Mouse (Mus musculus) MEL (cell line): Measurements from ENCODE around the gene Hyou1. TPM values are rescaled to one million over a fixed set of nuclear protein-coding genes. Genes with fewer than 3 reads are reported as not detected.

Source experiments
- DNase-seq: peaks from one replicate; pipeline ENCODE4 v3.0.0; 2011; ENCODE audit warnings: low read depth, low spot score
- H3K27ac ChIP-seq: 2 replicates; pipeline ENCODE4 v1.5.1; 2012; ENCODE audit warnings: low read depth, mild to moderate bottlenecking, control low read depth, low read length, moderate library complexity; ENCODE audit not compliant: control insufficient read depth
- H3K27me3 ChIP-seq, 2 experiments: fragments of 150-350 bp in 1 of 2; sonication (generic) in 1 of 2; 2 replicates each; pipeline ENCODE4 v1.6.1; 2012; ENCODE audit warnings: low read length in 2 of 2, mild to moderate bottlenecking in 2 of 2, improper control_type of control experiment in 1 of 2, moderate library complexity in 1 of 2; ENCODE audit not compliant: insufficient read depth in 2 of 2, control insufficient read depth in 1 of 2
- H3K36me3 ChIP-seq, 2 experiments: 2 replicates each; pipeline ENCODE4 v1.6.1; 2012 to 2014; ENCODE audit warnings: low read length in 2 of 2, improper control_type of control experiment in 1 of 2, inconsistent platforms in 1 of 2, mild to moderate bottlenecking in 1 of 2; ENCODE audit not compliant: insufficient read depth in 2 of 2, control insufficient read depth in 1 of 2
- H3K4me1 ChIP-seq, 2 experiments: fragments of 150-350 bp in 1 of 2; sonication (generic) in 1 of 2; 2 replicates each; pipeline ENCODE4 v1.6.1; 2012; ENCODE audit warnings: low read length in 2 of 2, improper control_type of control experiment in 1 of 2, mild to moderate bottlenecking in 1 of 2; ENCODE audit not compliant: insufficient read depth in 2 of 2, control insufficient read depth in 1 of 2
- H3K4me3 ChIP-seq, 2 experiments: fragments of 150-350 bp in 1 of 2; sonication (generic) in 1 of 2; 2 replicates each; pipeline ENCODE4 v1.5.1; 2012; ENCODE audit warnings: low read depth in 2 of 2, low read length in 2 of 2, mild to moderate bottlenecking in 2 of 2, moderate library complexity in 2 of 2, control low read depth in 1 of 2, improper control_type of control experiment in 1 of 2; ENCODE audit not compliant: control insufficient read depth in 1 of 2, insufficient read depth in 1 of 2
- H3K79me2 ChIP-seq: 2 replicates; pipeline ENCODE4 v1.6.1; 2012; ENCODE audit warnings: mild to moderate bottlenecking, low read length, moderate library complexity; ENCODE audit not compliant: control insufficient read depth, poor library complexity, insufficient read depth
- H3K9ac ChIP-seq: 2 replicates; pipeline ENCODE4 v1.6.1; 2012; ENCODE audit warnings: low read depth, mild to moderate bottlenecking, control low read depth, low read length, moderate library complexity; ENCODE audit not compliant: control insufficient read depth, poor library complexity, severe bottlenecking
- H3K9me3 ChIP-seq: fragments of 150-350 bp; sonication (generic); replicated peaks from 2 replicates; pipeline ENCODE4 v1.6.1; 2012; ENCODE audit warnings: mild to moderate bottlenecking, low read length, improper control_type of control experiment, moderate library complexity; ENCODE audit not compliant: insufficient read depth
- BHLHE40 ChIP-seq: IDR thresholded peaks from 2 replicates; pipeline ENCODE4 v1.6.1; 2012; ENCODE audit warnings: low read depth, mild to moderate bottlenecking, inconsistent platforms, low read length, improper control_type of control experiment, borderline replicate concordance
- CHD1 ChIP-seq: IDR thresholded peaks from 2 replicates; pipeline ENCODE4 v1.6.1; 2012; ENCODE audit warnings: low read depth, mild to moderate bottlenecking, inconsistent platforms, low read length, improper control_type of control experiment
- CHD2 ChIP-seq: IDR thresholded peaks from 2 replicates; pipeline ENCODE4 v1.6.1; 2011; ENCODE audit warnings: low read length, improper control_type of control experiment
- E2F4 ChIP-seq: IDR thresholded peaks from 2 replicates; pipeline ENCODE4 v1.6.1; 2011; ENCODE audit warnings: low read depth, low read length, improper control_type of control experiment, borderline replicate concordance
- ELF1 ChIP-seq: IDR thresholded peaks from 2 replicates; pipeline ENCODE4 v1.6.1; 2014; ENCODE audit warnings: low read depth, mild to moderate bottlenecking, inconsistent platforms, low read length, improper control_type of control experiment, moderate library complexity
- ETS1 ChIP-seq: IDR thresholded peaks from 2 replicates; pipeline ENCODE4 v1.6.1; 2012; ENCODE audit warnings: low read depth, mild to moderate bottlenecking, inconsistent platforms, low read length, improper control_type of control experiment, moderate library complexity
- GABPA ChIP-seq: IDR thresholded peaks from 2 replicates; pipeline ENCODE4 v1.6.1; 2012; ENCODE audit warnings: low read depth, mild to moderate bottlenecking, inconsistent platforms, low read length, improper control_type of control experiment, moderate library complexity
- GATA1 ChIP-seq: IDR thresholded peaks from 2 replicates; pipeline ENCODE4 v1.6.1; 2011; ENCODE audit warnings: low read depth, low read length, improper control_type of control experiment
- HCFC1 ChIP-seq: IDR thresholded peaks from 2 replicates; pipeline ENCODE4 v1.6.1; 2012; ENCODE audit warnings: low read depth, mild to moderate bottlenecking, inconsistent platforms, low read length, improper control_type of control experiment, moderate library complexity
- JUND ChIP-seq: IDR thresholded peaks from 2 replicates; pipeline ENCODE4 v1.6.1; 2011; ENCODE audit warnings: low read depth, mild to moderate bottlenecking, improper control_type of control experiment, low read length
- KAT2A ChIP-seq: conservative IDR thresholded peaks from 2 replicates; pipeline ENCODE4 v1.6.1; 2012; ENCODE audit warnings: low read depth, low read length, improper control_type of control experiment, inconsistent platforms
- MAFK ChIP-seq: IDR thresholded peaks from 2 replicates; pipeline ENCODE4 v1.6.1; 2011; ENCODE audit warnings: low read depth, mild to moderate bottlenecking, low read length, improper control_type of control experiment, borderline replicate concordance
- MAX ChIP-seq: IDR thresholded peaks from 2 replicates; pipeline ENCODE4 v1.6.1; 2011; ENCODE audit warnings: low read length, improper control_type of control experiment
- MAZ ChIP-seq: IDR thresholded peaks from 2 replicates; pipeline ENCODE4 v1.6.1; 2012; ENCODE audit warnings: low read depth, mild to moderate bottlenecking, inconsistent platforms, low read length, improper control_type of control experiment
- MXI1 ChIP-seq: IDR thresholded peaks from 2 replicates; pipeline ENCODE4 v1.6.1; 2011; ENCODE audit warnings: mild to moderate bottlenecking, low read depth, low read length, improper control_type of control experiment
- MYB ChIP-seq: IDR thresholded peaks from 2 replicates; pipeline ENCODE4 v1.6.1; 2011; ENCODE audit warnings: mild to moderate bottlenecking, low read depth, low read length, improper control_type of control experiment
- MYC ChIP-seq: IDR thresholded peaks from 2 replicates; pipeline ENCODE4 v1.6.1; 2011; ENCODE audit warnings: low read depth, mild to moderate bottlenecking, low read length, improper control_type of control experiment, moderate library complexity
- NELFE ChIP-seq: IDR thresholded peaks from 2 replicates; pipeline ENCODE4 v1.6.1; 2011; ENCODE audit warnings: low read depth, low read length, improper control_type of control experiment
- NRF1 ChIP-seq: IDR thresholded peaks from 2 replicates; pipeline ENCODE4 v1.6.1; 2014; ENCODE audit warnings: low read depth, mild to moderate bottlenecking, inconsistent platforms, low read length, improper control_type of control experiment, moderate library complexity; ENCODE audit not compliant: poor library complexity, insufficient read depth, severe bottlenecking
- POLR2A ChIP-seq, 2 experiments: IDR thresholded peaks; 2 replicates each; pipeline ENCODE4 v1.6.1; 2011 to 2012; ENCODE audit warnings: low read length in 2 of 2, mild to moderate bottlenecking in 2 of 2, control low read depth in 1 of 2, improper control_type of control experiment in 1 of 2, low read depth in 1 of 2, moderate library complexity in 1 of 2; ENCODE audit not compliant: control insufficient read depth in 1 of 2, insufficient read depth in 1 of 2, poor library complexity in 1 of 2
- POLR2AphosphoS2 ChIP-seq: IDR thresholded peaks from 2 replicates; pipeline ENCODE4 v1.6.1; 2011; ENCODE audit warnings: low read length, improper control_type of control experiment
- POLR2AphosphoS5 ChIP-seq: IDR thresholded peaks from 2 replicates; pipeline ENCODE4 v1.6.1; 2012; ENCODE audit warnings: low read depth, borderline replicate concordance, mild to moderate bottlenecking, inconsistent platforms, low read length, moderate library complexity, mixed read lengths
- RAD21 ChIP-seq: IDR thresholded peaks from 2 replicates; pipeline ENCODE4 v1.6.1; 2011; ENCODE audit warnings: mild to moderate bottlenecking, low read depth, low read length, improper control_type of control experiment
- RCOR1 ChIP-seq: IDR thresholded peaks from 2 replicates; pipeline ENCODE4 v1.6.1; 2012; ENCODE audit warnings: low read depth, mild to moderate bottlenecking, inconsistent platforms, low read length, improper control_type of control experiment
- SIN3A ChIP-seq: IDR thresholded peaks from 2 replicates; pipeline ENCODE4 v1.6.1; 2012; ENCODE audit warnings: low read length, improper control_type of control experiment, inconsistent platforms
- SMC3 ChIP-seq: IDR thresholded peaks from 2 replicates; pipeline ENCODE4 v1.6.1; 2011; ENCODE audit warnings: low read depth, low read length, improper control_type of control experiment
- TAL1 ChIP-seq: IDR thresholded peaks from 2 replicates; pipeline ENCODE4 v1.6.1; 2012; ENCODE audit warnings: mild to moderate bottlenecking, inconsistent platforms, low read length, moderate library complexity, mixed read lengths
- TBP ChIP-seq: IDR thresholded peaks from 2 replicates; pipeline ENCODE4 v1.8.0; 2011; ENCODE audit warnings: low read depth, low read length, improper control_type of control experiment
- TCF12 ChIP-seq: IDR thresholded peaks from 2 replicates; pipeline ENCODE4 v1.6.1; 2014; ENCODE audit warnings: low read depth, mild to moderate bottlenecking, inconsistent platforms, low read length, improper control_type of control experiment, moderate library complexity
- UBTF ChIP-seq: IDR thresholded peaks from 2 replicates; pipeline ENCODE4 v1.6.1; 2012; ENCODE audit warnings: low read depth, mild to moderate bottlenecking, inconsistent platforms, low read length, improper control_type of control experiment, moderate library complexity, borderline replicate concordance; ENCODE audit not compliant: insufficient read depth
- USF1 ChIP-seq: IDR thresholded peaks from 2 replicates; pipeline ENCODE4 v1.6.1; 2014; ENCODE audit warnings: low read depth, mild to moderate bottlenecking, inconsistent platforms, low read length, improper control_type of control experiment, moderate library complexity
- USF2 ChIP-seq, 2 experiments: IDR thresholded peaks; 2 replicates each; pipeline ENCODE4 v1.6.1; 2011 to 2012; ENCODE audit warnings: improper control_type of control experiment in 2 of 2, low read length in 2 of 2, borderline replicate concordance in 1 of 2, inconsistent platforms in 1 of 2, low read depth in 1 of 2, mild to moderate bottlenecking in 1 of 2; ENCODE audit not compliant: insufficient read depth in 1 of 2
- ZC3H11A ChIP-seq: IDR thresholded peaks from 2 replicates; pipeline ENCODE4 v1.6.1; 2012; ENCODE audit warnings: low read depth, mild to moderate bottlenecking, inconsistent platforms, low read length, improper control_type of control experiment
- ZKSCAN1 ChIP-seq: IDR thresholded peaks from 2 replicates; pipeline ENCODE4 v1.6.1; 2012; ENCODE audit warnings: low read depth, mild to moderate bottlenecking, inconsistent platforms, low read length, improper control_type of control experiment, moderate library complexity
- ZMIZ1 ChIP-seq: IDR thresholded peaks from 2 replicates; pipeline ENCODE4 v1.6.1; 2012; ENCODE audit warnings: low read depth, mild to moderate bottlenecking, inconsistent platforms, low read length, improper control_type of control experiment, moderate library complexity
- ZNF384 ChIP-seq: IDR thresholded peaks from 2 replicates; pipeline ENCODE4 v1.6.1; 2012; ENCODE audit warnings: low read depth, mild to moderate bottlenecking, inconsistent platforms, low read length, improper control_type of control experiment
- polyA plus RNA-seq, 2 experiments: library from polyadenylated mRNA; stranded (reverse) in 1 of 2; unstranded in 1 of 2; fragments of >175 nt in 1 of 2; fragments of >200 nt in 1 of 2; gene quantifications; 2 replicates each; pipeline versions ENCODE4 v1.2.1 to v1.2.4; 2012; ENCODE audit warnings: low replicate concordance in 2 of 2, low read depth in 1 of 2; ENCODE audit not compliant: insufficient read length in 2 of 2, insufficient read depth in 1 of 2, missing spikeins in 1 of 2
- total RNA-seq: library from RNA; depleted of rRNA; stranded (reverse); fragments of 300-350 nt; gene quantifications from 2 replicates; pipeline ENCODE4 v1.2.3, GENCODE M21; 2012

Gene Hyou1
- total and polyA plus RNA-seq, 3 experiments = 160 to 186 TPM; not detected in 1

- H3K4me3 ChIP-seq = peak within 1 kb of the TSS; percentile 55 to 86
- peaks cover 0 to 6% of the 10 kb centered on the region in 2 experiments; a peak in 3 of 4 replicates for H3K36me3 ChIP-seq
- peaks cover 0 to 3% of the 10 kb centered on the region in 2 experiments; a peak in 1 of 4 replicates for H3K4me1 ChIP-seq
- TF ChIP-seq TAL1 = no peak
- peak; percentile 96 for TF ChIP-seq POLR2AphosphoS5
- no peak for TF ChIP-seq CHD2
- no peak for TF ChIP-seq MAFK
- TF ChIP-seq ZC3H11A = no peak
- TF ChIP-seq ZNF384 = no peak
- no peak for TF ChIP-seq JUND
- no peak for TF ChIP-seq RCOR1
- TF ChIP-seq SIN3A = peak; percentile 87; the same call in 1 of the 2 replicates
- peak; percentile 99 for TF ChIP-seq MYB
- TF ChIP-seq NELFE = peak; percentile 100
- no peak for TF ChIP-seq SMC3
- no peak for TF ChIP-seq ELF1
- TF ChIP-seq E2F4 = peak; percentile 100
- peak; percentile 100 for TF ChIP-seq POLR2AphosphoS2
- TF ChIP-seq KAT2A = no peak
- TF ChIP-seq TBP = peak; percentile 99
- peak; percentile 100 for TF ChIP-seq ZMIZ1
- TF ChIP-seq CHD1 = no peak; the same call in none of the 2 replicates
- peak; percentile 100 for TF ChIP-seq POLR2A (IDR thresholded peaks at IDR 0.05; ENCODE audit: control insufficient read depth in 1 of 2, insufficient read depth in 1 of 2, low read depth in 1 of 2, low read length in 2 of 2, poor library complexity in 1 of 2)
- TF ChIP-seq GABPA = no peak
- no peak for TF ChIP-seq BHLHE40
- TF ChIP-seq USF2 (IDR thresholded peaks at IDR 0.05; ENCODE audit: borderline replicate concordance in 1 of 2, insufficient read depth in 1 of 2, low read depth in 1 of 2, low read length in 2 of 2) = no peak
- TF ChIP-seq RAD21 = no peak
- TF ChIP-seq MXI1 = peak; percentile 77
- TF ChIP-seq GATA1 = no peak
- TF ChIP-seq HCFC1 = peak; percentile 74; the same call in 1 of the 2 replicates
- TF ChIP-seq MYC = peak; percentile 50; the same call in 1 of the 2 replicates
- TF ChIP-seq UBTF = peak; percentile 98
- TF ChIP-seq ZKSCAN1 = no peak
- peak; percentile 62 for TF ChIP-seq TCF12
- no peak; the same call in 1 of the 2 replicates for TF ChIP-seq ETS1
- no peak for TF ChIP-seq MAZ
- no peak for TF ChIP-seq NRF1
- peak; percentile 33; the same call in 1 of the 2 replicates for TF ChIP-seq MAX
- no peak for TF ChIP-seq USF1
These were observed 44.6 kb upstream of the Hyou1 start, which contains the start of gene H2afx for GRCm38 (mm10) chr9:44334396-44335330. H2afx (plus strand) TSS chr9:44334694.

More at GRCm38 (mm10) chr9:44334396-44335330, 44.6 kb upstream of the Hyou1 start, which contains the start of gene H2afx:
- Histone ChIP-seq H3K27me3 (no peaks in the 10 kb centered on the region), H3K27ac (peak within 1 kb of the TSS; percentile 93), H3K9me3 (no peaks in the 10 kb centered on the region), H3K79me2 (peaks cover 24% of the 10 kb centered on the region), H3K9ac (peak within 1 kb of the TSS; percentile 99)
- DNase-seq = peak; percentile 100
